Mouse (Mus musculus): ENCODE results near the gene Hnrnpa3.

DNA sequence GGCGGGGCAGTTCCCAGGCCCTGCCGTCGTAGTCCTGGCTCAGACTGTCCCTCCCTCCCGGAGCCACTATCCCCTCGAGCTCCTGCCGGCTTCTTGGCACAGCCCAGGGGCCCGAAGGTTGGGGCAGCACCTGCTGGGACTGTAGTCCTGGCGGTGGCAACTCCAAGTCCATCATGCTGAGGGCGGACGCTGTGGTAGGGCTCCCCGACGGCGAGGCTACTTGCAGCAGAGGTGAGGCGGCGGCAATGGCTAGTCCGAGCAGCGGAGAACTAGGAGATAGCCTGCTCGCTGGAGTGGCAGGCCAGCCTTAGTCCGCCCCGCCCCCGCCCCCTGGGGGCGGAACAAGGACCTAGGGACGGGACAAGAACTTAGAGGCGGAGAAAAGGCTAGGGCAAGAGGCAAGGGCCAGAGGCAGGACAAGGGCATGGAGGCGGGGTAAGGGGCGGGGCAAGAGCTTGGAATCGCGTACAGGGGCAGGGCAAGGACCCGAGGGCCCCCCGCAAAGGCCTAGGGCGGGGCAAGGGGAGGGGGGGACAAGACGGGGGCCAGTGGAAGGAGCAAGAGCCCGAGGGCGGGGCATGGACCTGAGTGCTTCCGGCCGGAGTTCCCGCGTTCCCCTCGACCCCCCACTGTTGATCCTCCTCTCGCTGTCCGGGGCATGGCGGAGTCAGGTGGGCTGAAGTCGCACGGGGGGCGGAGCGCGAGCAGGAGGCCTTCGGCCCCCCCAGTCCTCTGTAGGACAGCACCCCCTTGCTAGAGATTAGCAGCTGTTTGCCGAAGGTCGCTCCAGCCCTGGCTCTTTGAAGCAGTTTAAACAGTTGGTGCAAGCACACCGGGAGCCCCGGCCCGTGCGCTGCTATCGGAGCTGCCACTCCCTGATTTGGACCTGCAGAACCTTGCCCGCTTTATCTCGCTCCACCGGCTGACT lies 45.4 kb downstream of the Hnrnpa3 start, which contains the start of gene Nfe2l2:
- peak; percentile 73 for TF ChIP-seq CTCF (IDR thresholded peaks at IDR 0.05; ENCODE audit: low read depth)
- peak; percentile 96 for TF ChIP-seq EP300 (IDR thresholded peaks at IDR 0.05; ENCODE audit: low read depth)

Data from liver, postnatal 0 days (tissue).